Mouse (Mus musculus) megakaryocyte, adult 5-6 weeks (primary cell): Measurements from ENCODE around the gene Hic1. TPM values are rescaled to one million over a fixed set of nuclear protein-coding genes. Genes with fewer than 3 reads are reported as not detected.

Experiments
- ATAC-seq: 2 replicates; pipeline ENCODE4 v1.8.0; 2016; ENCODE audit warnings: mild to moderate bottlenecking, inconsistent platforms; ENCODE audit not compliant: poor library complexity, severe bottlenecking
- total RNA-seq, 2 experiments: library from RNA; stranded (forward) in 1 of 2; stranded (reverse) in 1 of 2; fragments of 153-499, 151-499 nt in 1 of 2; fragments of 221-1000, 200-1000 nt in 1 of 2; gene quantifications; 2 replicates each; pipeline versions ENCODE4 v1.2.3 to v1.2.4; 2015 to 2017

Gene Hic1
- total RNA-seq, 2 experiments from 2014 or later: 0.07 TPM; not detected in 1

- peak; percentile 98 for ATAC-seq
These were observed 16.4 kb downstream of the Hic1 start for GRCm38 (mm10) chr11:75152603-75153557.

- no peak for ATAC-seq
These were observed 19.0 kb downstream of the Hic1 start for GRCm38 (mm10) chr11:75150346-75150745.

- no peak for ATAC-seq
These were observed 20.8 kb downstream of the Hic1 start for GRCm38 (mm10) chr11:75148332-75149035.

GRCm38 (mm10) chr11:75147846-75148168 is 21.5 kb downstream of the Hic1 start:
- ATAC-seq: no peak

GRCm38 (mm10) chr11:75147106-75147845 is 22.0 kb downstream of the Hic1 start:
- ATAC-seq: no peak

GRCm38 (mm10) chr11:75145841-75146240 is 23.5 kb downstream of the Hic1 start:
- ATAC-seq: no peak

- ATAC-seq: no peak
These were observed 26.6 kb downstream of the Hic1 start for GRCm38 (mm10) chr11:75142749-75143148.

- ATAC-seq: no peak
These were observed 27.4 kb downstream of the Hic1 start for GRCm38 (mm10) chr11:75141913-75142312.

- ATAC-seq: peak; percentile 41
These were observed 28.3 kb downstream of the Hic1 start for GRCm38 (mm10) chr11:75141038-75141437.

GRCm38 (mm10) chr11:75140431-75140830 is 28.9 kb downstream of the Hic1 start:
- no peak for ATAC-seq

- no peak for ATAC-seq
These were observed 30.0 kb downstream of the Hic1 start for GRCm38 (mm10) chr11:75139122-75139963.

GRCm38 (mm10) chr11:75136666-75137398 is 32.5 kb downstream of the Hic1 start:
- peak; percentile 97 for ATAC-seq

GRCm38 (mm10) chr11:75135358-75135757 is 34.0 kb downstream of the Hic1 start:
- no peak for ATAC-seq

GRCm38 (mm10) chr11:75134485-75135068 is 34.7 kb downstream of the Hic1 start:
- ATAC-seq: no peak

GRCm38 (mm10) chr11:75133951-75134350 is 35.4 kb downstream of the Hic1 start:
- no peak for ATAC-seq

GRCm38 (mm10) chr11:75133391-75133790 is 35.9 kb downstream of the Hic1 start:
- ATAC-seq: no peak

- no peak for ATAC-seq
These were observed 37.0 kb downstream of the Hic1 start for GRCm38 (mm10) chr11:75132278-75132677.

- no peak for ATAC-seq
These were observed 38.0 kb downstream of the Hic1 start for GRCm38 (mm10) chr11:75131300-75131699.

- no peak for ATAC-seq
These were observed 39.8 kb downstream of the Hic1 start for GRCm38 (mm10) chr11:75129481-75129880.
